Mouse (Mus musculus): Measurements from ENCODE around the gene Bbof1.

Gene Bbof1

GRCm38 (mm10) chr12:84468701-84469100 lies 59.8 kb downstream of the Bbof1 start:
- peak; percentile 40 for DNase-seq (ENCODE audit: low read depth, low spot score)

GRCm38 (mm10) chr12:84478937-84479336 lies 70.1 kb downstream of the Bbof1 start:
- DNase-seq (ENCODE audit: low read depth, low spot score), result no peak

- no peak for DNase-seq (ENCODE audit: low read depth, low spot score)
Measured at GRCm38 (mm10) chr12:84481251-84481650, 72.4 kb downstream of the Bbof1 start.

DNA sequence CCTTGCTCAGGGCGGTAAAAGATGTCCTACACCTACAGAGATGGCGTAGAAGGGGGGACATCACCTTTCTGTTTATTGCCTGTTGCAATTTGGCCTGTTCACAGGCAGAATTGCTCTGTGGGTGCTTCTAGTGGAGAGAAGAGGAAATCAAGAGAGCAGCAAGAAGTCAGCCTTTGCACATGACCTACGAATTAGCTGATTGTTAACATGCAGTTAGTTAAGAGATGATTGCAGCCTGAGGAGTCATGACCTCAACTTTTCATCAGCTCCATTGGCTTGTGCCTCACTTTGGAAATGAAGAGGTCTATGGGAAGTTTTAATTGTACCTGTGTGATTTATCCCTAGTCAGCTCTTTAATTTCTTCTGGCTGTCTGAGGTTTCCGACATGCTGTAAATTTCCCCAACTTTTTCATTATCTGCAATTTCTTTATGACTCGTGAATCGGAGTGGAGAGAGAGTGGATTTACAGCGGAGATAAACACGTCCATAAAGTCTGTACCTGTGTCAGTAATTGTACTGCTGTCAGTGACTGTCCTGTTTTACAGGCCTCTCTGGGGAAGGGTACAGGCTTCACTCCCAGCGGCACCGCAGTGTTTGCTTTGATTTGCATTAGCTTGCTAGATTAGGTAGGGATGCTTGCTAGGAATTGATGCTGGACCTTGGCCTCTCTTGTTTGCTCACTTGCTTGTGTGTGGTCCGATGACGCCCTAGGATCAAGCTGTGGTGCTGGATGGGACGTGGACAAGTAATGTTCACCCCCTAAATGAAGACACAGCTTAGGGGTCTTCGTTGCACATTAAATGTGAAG lies 74.1 kb downstream of the Bbof1 start:
- no peak for DNase-seq (ENCODE audit: low read depth, low spot score)

GRCm38 (mm10) chr12:84487324-84488056 lies 78.6 kb downstream of the Bbof1 start:
- DNase-seq (ENCODE audit: low read depth, low spot score), result no peak
